Mouse (Mus musculus) hindlimb bud, embryonic 11.5 days (tissue): Measurements from ENCODE around the gene Suv39h2.

Experiments
- DNase-seq: peaks from one replicate; pipeline ENCODE4 v3.0.0-alpha.2; 2012; ENCODE audit warnings: low read depth, low spot score; ENCODE audit errors: extremely low spot score

Suv39h2 gene

GRCm38 (mm10) chr2:3423841-3424578 is 50.8 kb downstream of the Suv39h2 start, which contains the start of gene Dclre1c:
TSS of gene Dclre1c (plus strand) at chr2:3424131.
- DNase-seq: peak; percentile 68

DNA sequence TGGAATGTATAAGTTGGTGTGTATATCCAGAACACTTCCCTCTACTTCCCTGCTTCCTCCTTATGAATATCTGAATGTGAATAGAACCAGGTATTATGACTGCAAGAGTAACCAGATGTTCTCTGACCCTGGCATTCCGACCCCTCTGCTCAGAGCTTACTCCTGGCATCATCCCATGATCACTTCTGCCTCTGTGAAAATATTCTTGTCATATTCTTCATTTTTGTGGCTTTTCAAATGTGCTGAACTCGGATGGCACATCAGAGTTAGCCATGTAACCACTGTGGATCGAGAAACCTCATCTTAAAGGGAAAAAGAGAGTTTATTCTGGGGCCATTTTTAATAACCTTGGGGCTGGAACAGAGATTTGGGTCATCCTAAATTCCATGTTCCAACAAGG is 52.3 kb downstream of the Suv39h2 start, which contains the start of gene Meig1:
Meig1 (minus strand) TSS at position 101 of the 400 bp plus-strand sequence.
- DNase-seq: no peak

DNA sequence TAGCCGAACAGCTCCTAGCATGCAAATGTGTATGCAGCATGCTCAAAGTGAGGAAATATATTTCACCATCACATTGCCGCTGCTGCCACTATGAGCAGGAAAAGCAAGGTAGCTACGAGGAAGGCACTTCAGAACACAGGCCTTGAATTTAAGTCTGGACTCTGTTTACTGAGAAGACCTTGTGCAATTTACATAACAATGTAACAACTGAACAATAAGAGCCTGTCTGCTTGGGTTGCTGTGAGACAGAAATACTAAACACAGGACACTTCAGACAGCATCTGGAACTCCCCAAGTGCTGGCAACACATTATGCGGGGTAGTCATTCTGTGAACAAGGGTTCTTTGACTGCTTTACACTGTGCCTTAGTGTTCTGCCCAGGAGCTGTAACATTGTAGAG is 54.7 kb downstream of the Suv39h2 start:
- no peak for DNase-seq

- peak; percentile 60 for DNase-seq
Observed at GRCm38 (mm10) chr2:3418883-3419431, 55.9 kb downstream of the Suv39h2 start.

GRCm38 (mm10) chr2:3415676-3416075 is 59.2 kb downstream of the Suv39h2 start:
- DNase-seq: no peak

DNA sequence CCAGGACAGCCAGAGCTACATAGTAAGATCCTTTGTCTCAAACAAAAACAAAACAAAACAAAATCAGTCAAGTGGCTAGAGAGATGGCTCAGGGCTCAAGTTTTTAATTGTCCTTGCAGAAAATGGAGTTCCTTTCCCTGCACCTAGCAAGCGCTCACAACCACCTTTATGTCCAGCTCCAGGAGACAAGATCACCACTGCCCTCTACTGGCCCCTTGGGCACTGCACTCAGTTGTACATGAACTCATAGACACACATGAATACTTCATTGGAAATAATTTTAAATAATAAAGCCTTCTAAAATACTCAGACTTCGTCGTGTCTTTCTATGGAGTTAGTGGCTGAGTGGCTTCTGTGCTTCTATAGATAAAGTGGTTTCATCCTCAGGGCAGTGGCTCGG is 60.6 kb downstream of the Suv39h2 start:
- peak; percentile 52 for DNase-seq

DNA sequence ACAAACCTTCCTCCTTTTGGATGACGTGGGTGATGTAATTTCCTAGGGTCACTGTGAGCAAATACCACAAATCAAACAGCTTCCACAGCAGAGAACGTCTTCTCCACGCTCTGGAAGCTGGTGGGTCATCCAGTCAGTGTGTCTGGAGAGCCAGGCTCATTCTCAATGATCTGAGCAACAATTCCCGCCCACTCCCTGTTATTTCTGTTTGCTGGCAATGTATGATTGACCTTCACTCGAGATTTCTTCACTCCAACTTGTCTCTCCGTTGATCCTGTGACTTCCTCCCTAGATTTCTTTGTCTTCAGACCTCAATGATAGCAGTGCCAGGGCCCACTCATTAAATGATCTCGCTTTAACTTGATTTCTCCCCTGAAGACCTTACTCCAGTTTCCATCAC is 67.1 kb downstream of the Suv39h2 start:
- no peak for DNase-seq

GRCm38 (mm10) chr2:3405981-3406380 is 68.8 kb downstream of the Suv39h2 start:
- no peak for DNase-seq
